Mouse (Mus musculus) olfactory bulb, adult 2 months (tissue): ENCODE results near the gene 3110082I17Rik. TPM values are rescaled to one million over a fixed set of nuclear protein-coding genes. Genes with fewer than 3 reads are reported as not detected.

Source experiments
- H3K27ac ChIP-seq: fragments of 200-500 bp; 2 replicates; pipeline ENCODE4 v1.5.1; 2012; ENCODE audit warnings: low read depth, low read length; ENCODE audit not compliant: insufficient read depth
- H3K4me1 ChIP-seq: fragments of 200-500 bp; 2 replicates; pipeline ENCODE4 v1.6.1; 2012; ENCODE audit warnings: low read length; ENCODE audit not compliant: control insufficient read depth, insufficient read depth
- H3K4me3 ChIP-seq: fragments of 200-500 bp; 2 replicates; pipeline ENCODE4 v1.5.1; 2012; ENCODE audit warnings: mild to moderate bottlenecking, low read depth, low read length, moderate library complexity; ENCODE audit not compliant: insufficient read depth
- CTCF ChIP-seq: fragments of 200-500 bp; IDR thresholded peaks from 2 replicates; pipeline ENCODE4 v1.5.1; 2012; ENCODE audit warnings: low read depth, mild to moderate bottlenecking, low read length, moderate library complexity; ENCODE audit not compliant: insufficient read depth
- POLR2A ChIP-seq: fragments of 200-500 bp; IDR thresholded peaks from 2 replicates; pipeline ENCODE4 v1.6.1; 2012; ENCODE audit warnings: mild to moderate bottlenecking, low read depth, low read length, moderate library complexity; ENCODE audit not compliant: insufficient read depth
- WGBS: fragments of 180-500 bp; shearing (Covaris S2); methylation state at CpG from one replicate; pipeline ENCODE4 v1.1.7; 2018; 5-methylcytosine and 5-hydroxymethylcytosine counted together
- polyA plus RNA-seq: library from polyadenylated mRNA; stranded (reverse); fragments of >200 nt; gene quantifications from 2 replicates; pipeline ENCODE4 v1.2.4, GENCODE M21; 2012; ENCODE audit warnings: low replicate concordance; ENCODE audit not compliant: missing spikeins, insufficient read depth, insufficient read length

The 3110082I17Rik gene
- polyA plus RNA-seq, 1 experiment, result not detected

- Histone ChIP-seq H3K4me3 (no peak overlapping the region), H3K27ac (no peak overlapping the region), H3K4me1 (peaks cover 11% of the 10 kb centered on the region)
- 83% methylated on average over 4 of the region's 4 CpGs for WGBS
- TF ChIP-seq POLR2A, result no peak
- no peak for TF ChIP-seq CTCF
Measured at GRCm38 (mm10) chr5:139442962-139443361, 17.4 kb downstream of the 3110082I17Rik start.

- no peak overlapping the region for H3K4me3 ChIP-seq
- WGBS, result 63% methylated on average over 12 of the region's 12 CpGs
Measured at GRCm38 (mm10) chr5:139442428-139442827, 17.9 kb downstream of the 3110082I17Rik start.

GRCm38 (mm10) chr5:139441726-139442018 lies 18.7 kb downstream of the 3110082I17Rik start:
- WGBS, result 89% methylated on average over 2 of the region's 2 CpGs
- peaks cover 11% of the 10 kb centered on the region for H3K4me1 ChIP-seq
- no peak overlapping the region for H3K4me3 ChIP-seq
- TF ChIP-seq POLR2A, result no peak
- no peak for TF ChIP-seq CTCF
- H3K27ac ChIP-seq, result no peak overlapping the region

More at GRCm38 (mm10) chr5:139442428-139442827, 17.9 kb downstream of the 3110082I17Rik start:
- TF ChIP-seq CTCF (no peak), POLR2A (no peak)
- Histone ChIP-seq H3K27ac (no peak overlapping the region), H3K4me1 (peaks cover 11% of the 10 kb centered on the region)

DNA sequence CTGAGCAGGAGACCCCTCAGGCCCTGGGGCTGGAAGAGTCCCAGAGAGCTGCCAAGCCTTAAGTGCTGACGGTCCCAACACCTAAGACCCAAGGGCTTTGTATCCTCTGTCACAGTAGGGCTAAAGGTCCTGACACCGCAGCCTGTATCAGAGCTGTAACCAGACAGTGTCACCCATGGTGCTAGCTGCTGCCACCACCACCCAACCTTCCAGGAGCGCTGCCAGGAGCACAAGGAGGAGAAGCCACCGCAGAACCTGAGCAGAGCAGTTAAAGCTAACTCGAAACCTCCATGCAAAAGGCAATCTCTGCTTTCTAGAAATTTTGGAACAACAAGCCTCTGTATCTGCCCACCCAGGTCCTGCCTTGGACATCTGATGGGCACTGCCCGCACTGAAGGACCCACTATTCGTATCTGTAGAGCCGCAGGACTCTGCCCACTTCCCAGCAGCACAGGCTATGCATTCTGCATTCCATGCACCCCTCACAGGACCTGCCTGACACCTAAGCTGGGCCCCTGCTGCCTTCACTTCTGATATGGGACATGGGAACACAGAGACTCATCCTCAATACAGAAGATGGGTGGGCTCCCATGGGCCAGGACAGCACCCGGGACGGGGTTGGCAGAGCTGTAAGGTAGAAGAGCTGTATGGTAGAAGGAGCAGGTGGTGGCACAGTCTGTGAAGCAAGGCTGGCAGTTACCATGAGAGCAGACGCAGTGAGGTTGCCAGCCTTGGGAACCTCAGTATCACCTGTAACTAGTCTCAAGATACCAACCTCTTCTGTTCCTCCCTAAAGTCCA lies 19.2 kb downstream of the 3110082I17Rik start:
- TF ChIP-seq CTCF (no peak), POLR2A (no peak)
- 90% methylated on average over 11 of the region's 11 CpGs for WGBS
- Histone ChIP-seq H3K4me1 (peaks cover 13% of the 10 kb centered on the region), H3K4me3 (no peak overlapping the region), H3K27ac (no peak overlapping the region)

GRCm38 (mm10) chr5:139440451-139440850 lies 19.9 kb downstream of the 3110082I17Rik start:
- Histone ChIP-seq H3K4me3 (no peak overlapping the region), H3K27ac (no peak overlapping the region), H3K4me1 (peaks cover 19% of the 10 kb centered on the region)
- 79% methylated on average over 5 of the region's 5 CpGs for WGBS
- TF ChIP-seq CTCF, result no peak
- TF ChIP-seq POLR2A, result no peak

DNA sequence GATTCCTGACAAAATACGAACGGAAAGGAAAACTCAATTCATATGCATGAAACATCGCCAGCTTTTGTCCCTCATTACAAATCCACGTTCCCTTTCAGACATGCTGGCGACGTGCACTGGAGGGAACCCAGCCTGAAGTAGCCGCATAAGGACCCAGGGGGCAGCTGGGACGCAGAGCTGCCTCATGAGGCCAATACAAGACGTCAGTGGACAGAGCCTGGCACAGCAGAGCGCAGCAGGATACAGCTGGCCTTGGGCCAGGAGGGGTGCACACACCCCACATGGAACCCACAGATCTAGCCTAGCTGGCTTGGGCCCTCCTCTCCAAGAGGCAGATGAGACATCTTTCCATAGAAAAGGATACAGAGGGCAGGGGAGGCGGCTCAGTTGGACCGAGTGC lies 21.9 kb downstream of the 3110082I17Rik start:
- WGBS, result 77% methylated on average over 12 of the region's 12 CpGs
- no peak for TF ChIP-seq CTCF
- no peak for TF ChIP-seq POLR2A
- H3K4me1 ChIP-seq, result peaks cover 38% of the 10 kb centered on the region
- H3K27ac ChIP-seq, result no peak overlapping the region
- H3K4me3 ChIP-seq, result no peak overlapping the region

- Histone ChIP-seq H3K4me1 (peaks cover 43% of the 10 kb centered on the region), H3K4me3 (no peak overlapping the region), H3K27ac (no peak overlapping the region)
- WGBS, result 95% methylated on average over 4 of the region's 4 CpGs
- no peak for TF ChIP-seq POLR2A
- TF ChIP-seq CTCF, result no peak
Measured at GRCm38 (mm10) chr5:139437769-139438168, 22.6 kb downstream of the 3110082I17Rik start.

GRCm38 (mm10) chr5:139434940-139435339 lies 25.4 kb downstream of the 3110082I17Rik start:
- H3K4me1 ChIP-seq, result peaks cover 58% of the 10 kb centered on the region
- WGBS, result 16% methylated on average over 8 of the region's 8 CpGs
- H3K4me3 ChIP-seq, result no peak overlapping the region
- TF ChIP-seq CTCF, result no peak
- no peak for TF ChIP-seq POLR2A
- no peak overlapping the region for H3K27ac ChIP-seq

DNA sequence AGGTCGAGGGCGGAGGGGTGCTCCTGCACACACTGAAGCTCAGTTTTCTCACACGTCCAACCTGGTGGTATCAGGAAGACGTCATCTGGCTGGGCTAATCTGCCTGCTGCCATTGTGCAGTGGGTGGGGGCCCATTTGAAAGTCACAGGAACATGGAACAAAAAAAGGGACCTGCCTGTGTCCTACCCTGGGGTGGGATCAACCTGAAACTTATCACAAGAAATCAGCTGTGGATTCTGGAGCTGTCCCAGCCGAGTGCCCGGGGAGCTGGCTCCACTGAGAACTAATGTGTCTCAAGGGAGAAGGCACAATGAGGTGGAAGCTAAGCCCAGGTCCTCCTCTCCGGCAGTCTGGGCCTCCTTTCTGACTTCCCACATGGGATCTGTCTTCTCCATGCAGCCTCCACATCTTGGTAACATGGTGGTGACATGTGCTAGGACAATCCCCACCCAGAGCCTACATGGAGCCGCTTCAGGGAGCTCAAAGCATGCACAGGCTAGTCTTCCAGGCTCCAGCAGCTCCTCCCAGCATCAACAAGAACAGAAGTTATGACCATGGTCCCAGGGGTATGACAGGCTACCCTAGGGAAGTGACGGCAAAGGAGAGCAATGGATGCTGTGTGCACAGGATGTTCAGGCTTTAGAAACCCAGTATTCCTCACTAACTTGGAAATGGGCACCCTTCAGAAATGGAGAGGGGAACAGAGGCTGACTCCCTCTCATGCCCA lies 26.3 kb downstream of the 3110082I17Rik start:
- no peak overlapping the region for H3K27ac ChIP-seq
- H3K4me3 ChIP-seq, result no peak overlapping the region
- peaks cover 65% of the 10 kb centered on the region for H3K4me1 ChIP-seq
- WGBS, result 87% methylated on average over 9 of the region's 9 CpGs
- TF ChIP-seq CTCF, result no peak
- TF ChIP-seq POLR2A, result no peak
